Mouse (Mus musculus) embryo, embryonic 9.5 days (tissue): ENCODE results near the gene Snx32.
"Not testable (repeated sequence)": the region's sequence is repeated elsewhere in the genome, so short reads cannot be mapped to it uniquely, and the experiment has no call there.

Experiments used
- DNase-seq: peaks from one replicate; pipeline ENCODE4 v3.0.0-alpha.2; 2017; ENCODE audit errors: extremely low spot score

The Snx32 gene

DNA sequence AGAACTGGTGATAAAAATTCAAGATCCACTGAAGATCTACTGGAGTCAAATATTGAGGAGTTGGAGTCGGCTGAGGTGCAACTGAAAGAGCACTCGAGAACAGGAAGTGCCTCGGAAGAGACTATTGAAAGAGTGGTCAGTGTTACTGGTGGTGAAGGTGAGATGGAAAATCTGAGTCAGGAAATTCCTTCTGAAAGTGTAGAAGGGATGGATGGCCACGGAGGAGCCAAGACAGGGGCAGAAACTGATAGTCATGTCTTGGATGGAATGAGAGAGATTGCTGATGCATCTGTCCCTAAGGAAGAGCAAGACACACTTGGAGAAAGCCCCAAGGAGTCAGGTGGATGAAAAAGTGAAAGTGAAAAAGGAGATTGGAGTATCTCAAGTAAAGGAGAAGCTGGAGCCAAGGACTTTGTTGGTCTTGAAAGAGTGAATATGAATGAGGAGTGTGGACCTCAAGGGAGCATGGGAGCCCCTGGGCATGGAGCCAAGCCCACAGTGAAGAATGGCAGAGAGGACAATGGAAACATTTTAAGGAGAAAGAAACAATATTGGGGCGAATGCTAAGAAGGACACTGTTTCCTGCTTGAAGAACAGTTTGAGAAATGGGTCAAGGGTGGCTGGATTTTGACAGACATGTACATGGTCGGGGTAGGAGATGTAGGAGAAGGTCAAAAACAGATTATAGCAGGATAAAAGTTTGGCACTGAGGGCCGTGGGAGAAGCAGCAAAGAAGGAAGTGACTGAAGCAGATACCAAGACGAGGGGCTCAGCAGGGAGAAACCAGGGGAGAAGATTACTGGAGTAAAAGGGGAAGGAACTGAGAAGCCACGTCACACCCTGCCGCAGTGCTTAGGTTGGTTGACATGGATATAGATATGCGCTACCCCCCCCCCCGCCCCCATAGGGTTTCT is 2.0 kb upstream of the Snx32 start:
- no peak for DNase-seq

DNA sequence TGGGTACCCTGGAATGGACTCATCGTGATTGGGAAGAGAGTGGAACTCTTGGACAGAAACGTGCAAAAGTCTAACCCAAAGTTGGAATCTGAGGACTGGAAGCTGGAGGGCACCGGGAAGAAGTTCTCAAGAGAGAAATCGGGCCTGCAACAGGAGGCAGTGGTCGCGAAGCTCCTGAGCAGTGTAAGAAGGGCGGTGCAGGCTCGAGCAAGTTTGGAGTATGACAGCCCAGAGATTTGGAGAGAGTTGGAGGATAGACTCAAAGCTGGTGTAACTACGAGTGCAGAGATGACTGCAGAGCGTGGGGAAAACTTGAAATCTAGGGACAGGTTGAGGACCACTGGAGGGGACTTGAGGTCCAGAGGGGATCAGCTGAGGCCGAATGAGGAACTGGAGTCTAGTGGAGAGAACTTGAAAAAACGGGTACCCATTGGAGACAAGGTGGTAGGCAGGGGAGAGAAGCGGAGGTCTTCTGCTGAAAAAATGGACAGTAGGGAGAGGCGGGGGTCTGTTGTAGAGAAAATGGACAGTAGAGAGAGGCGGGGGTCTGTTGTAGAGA is 815 bp upstream of the Snx32 start:
- peak; percentile 29 for DNase-seq

DNA sequence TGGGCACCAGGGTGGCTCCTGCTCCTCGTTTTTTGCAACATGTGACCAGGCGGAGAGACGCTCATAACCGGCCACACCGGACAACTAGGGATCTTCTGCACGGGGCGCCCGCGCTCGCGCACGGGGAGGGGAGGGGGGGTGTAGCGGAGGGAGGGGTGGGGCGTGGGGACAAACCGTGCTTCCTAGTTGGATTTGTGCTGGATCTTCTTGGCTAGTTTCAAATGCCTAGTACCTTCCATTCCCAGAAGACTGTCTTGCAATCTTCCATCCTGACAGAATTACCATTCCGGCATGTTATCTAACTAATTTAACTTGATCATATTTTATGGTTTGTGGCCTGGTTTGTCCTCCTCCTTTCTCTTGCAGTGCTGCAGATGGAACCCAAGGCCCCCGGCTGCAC is 6.7 kb downstream of the Snx32 start, which contains the start of gene 1700020D05Rik:
1700020D05Rik (minus strand) TSS at position 101 of the 400 bp plus-strand sequence.
- DNase-seq, result no peak

DNA sequence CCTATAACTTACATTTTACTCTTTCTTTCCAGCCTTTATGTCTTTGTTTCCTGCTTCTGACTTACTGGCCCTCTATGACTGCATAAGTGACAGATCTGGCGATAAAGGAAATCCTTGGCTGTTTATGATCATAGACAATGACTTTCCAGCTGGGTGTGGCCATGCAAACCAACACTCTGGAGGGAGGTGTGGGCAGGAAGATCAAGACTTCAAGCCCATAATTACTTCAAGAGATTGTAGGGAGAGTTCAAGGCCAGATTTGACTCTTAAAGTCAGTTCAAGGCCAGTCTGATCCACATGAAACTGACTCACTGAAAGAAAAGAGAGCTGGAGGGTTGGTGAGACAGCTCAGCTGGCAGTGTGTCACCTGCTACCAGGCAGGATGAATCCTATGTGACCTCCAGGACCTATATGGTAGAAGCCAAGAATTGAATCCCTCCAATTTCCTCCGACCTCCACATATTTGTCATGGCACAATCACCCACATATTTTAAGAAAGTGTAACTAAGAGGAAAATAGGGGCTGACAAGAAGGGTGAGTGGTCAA is 9.9 kb downstream of the Snx32 start:
- no peak for DNase-seq

DNA sequence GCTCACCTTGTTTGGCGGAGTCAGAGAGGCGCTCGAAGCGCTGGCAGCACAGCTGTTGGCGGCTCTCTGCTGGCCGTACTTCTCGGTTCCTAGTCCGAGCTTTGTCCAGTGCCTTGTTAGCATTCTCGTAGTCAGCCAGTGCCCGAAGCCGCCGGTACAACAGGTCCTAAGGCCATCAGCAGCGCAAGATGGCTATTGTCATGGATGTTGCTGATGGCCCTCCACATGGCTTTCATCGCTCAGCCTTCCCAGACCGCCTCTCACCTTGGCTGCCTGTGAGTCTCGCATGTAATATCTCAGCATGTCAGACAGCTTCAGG is 14.3 kb downstream of the Snx32 start:
- no peak for DNase-seq

DNA sequence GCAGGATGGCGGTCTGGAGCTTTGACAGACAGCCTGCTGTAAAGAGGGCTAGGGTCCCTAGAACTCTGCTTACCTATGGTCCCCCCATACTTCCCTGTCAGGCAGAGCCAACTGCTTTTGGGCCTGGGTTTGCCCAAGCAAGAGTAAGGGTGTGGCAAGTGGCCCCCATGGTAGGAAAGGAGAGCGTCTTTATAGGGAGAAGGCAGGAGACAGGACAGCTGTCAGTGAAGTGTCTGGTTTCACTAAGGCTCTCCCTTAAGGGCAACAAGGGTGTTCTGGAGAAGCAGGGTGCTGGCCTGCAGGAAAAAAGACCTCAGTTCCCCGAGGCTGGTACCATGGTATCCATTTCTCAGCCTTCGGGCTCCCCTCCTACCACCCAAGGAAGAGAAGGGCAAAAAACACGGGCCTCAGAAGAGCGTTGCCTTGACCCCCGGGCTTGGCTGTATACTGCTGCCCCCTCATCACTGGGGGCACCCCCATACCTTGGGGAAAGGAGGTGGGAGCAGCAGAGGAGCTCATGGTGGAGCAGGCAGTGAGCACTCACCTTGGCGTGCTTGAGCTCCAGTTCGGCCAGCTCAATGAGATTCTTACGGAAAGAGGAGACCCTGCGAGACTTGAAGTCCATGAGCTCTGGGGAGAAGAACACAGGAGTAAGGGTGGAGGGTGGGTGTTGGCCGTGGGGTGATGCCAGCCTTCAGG is 14.8 kb downstream of the Snx32 start:
- no peak for DNase-seq

DNA sequence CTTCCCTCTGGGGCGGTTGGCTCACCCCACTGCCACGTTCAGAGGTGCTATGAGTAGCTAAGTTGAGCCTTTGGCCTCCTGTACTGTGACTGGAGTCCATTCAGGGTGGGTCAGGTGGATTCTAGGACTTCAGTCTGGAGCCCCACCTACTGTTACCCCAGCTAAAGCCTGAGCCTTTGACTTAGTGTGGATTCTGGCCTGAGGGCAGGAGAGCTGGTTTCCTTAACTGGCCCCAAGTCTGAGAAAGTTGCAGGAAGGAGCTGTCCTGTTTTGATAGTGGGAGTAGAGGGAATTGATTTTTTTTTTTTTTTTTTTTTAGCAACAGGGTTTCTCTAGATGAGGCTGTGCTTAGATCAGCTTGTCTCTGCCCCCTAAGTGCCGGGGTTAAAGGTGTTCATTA is 16.0 kb downstream of the Snx32 start:
- no peak for DNase-seq

DNA sequence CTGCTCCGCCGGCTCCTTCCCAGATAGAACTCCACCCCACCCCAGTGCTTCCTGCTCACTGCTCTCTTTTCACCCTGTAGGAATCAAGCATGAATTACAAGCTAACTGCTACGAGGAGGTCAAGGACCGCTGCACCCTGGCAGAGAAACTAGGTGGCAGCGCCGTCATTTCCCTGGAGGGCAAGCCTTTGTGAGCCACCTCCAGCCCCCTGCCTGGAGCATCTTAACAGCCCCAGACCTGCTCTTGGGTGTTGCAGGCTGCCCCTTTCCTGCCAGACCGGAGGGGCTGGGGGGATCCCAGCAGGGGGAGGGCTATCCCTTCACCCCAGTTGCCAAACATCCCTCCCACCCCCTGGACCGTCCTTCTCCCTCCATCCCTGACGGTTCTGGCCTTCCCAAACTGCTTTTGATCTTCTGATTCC is 17.0 kb downstream of the Snx32 start:
- DNase-seq, result not testable (repeated sequence)

DNA sequence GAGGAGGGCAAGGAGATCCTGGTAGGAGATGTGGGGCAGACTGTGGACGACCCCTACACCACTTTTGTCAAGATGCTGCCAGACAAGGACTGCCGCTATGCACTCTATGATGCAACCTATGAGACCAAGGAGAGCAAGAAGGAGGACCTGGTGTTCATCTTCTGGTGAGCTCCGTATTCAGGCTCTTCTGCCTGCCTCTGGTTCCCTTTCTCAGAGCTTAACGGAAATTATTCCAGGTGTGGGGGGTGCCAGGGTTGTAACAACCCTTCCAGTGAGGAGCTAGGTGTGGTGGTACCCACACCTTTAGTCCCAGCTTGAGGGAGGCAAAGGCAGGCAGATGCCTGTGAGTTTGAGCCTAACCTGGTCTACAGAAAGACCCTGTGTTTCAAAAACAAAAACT is 17.7 kb downstream of the Snx32 start:
- no peak for DNase-seq

DNA sequence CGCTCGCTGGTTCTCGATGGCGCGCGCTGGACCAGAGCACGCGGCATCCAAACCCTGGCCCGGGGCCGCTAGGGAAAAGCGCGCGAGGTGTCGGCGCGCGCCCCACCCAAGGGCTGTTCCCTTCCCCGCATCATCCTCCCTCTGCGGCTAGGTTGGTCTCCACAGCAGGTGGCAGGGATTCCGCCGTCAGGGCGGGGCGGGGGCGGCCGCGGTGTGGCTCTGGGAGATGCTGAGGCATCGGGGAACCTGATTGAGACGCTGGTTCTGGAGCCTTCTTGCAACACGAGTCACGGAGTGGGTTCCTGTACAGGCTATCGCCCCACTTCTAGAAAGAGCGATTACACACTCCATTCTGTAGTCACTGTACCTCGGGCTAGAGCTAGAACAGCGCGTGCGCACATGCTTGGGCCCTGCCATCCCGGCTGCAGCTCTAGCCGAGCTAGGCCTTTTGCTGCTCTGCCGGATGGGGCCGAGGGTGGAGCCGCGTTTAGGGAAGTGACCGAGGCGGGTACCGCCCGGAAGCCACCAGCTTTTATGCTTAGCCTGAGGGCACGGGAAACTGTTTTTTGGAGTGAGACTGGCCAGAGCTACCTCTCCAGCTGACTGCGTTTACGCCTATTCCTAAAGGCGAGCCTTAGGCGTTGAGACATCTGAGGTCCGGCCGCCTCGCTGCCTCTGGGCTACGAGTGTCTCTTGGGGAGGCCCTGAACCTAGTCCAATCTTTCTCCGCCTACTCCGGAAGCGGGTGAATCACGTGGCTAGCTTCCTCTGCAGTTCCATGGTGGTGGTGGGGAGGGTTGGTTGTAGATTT is 19.2 kb downstream of the Snx32 start:
- peak; percentile 77 for DNase-seq

DNA sequence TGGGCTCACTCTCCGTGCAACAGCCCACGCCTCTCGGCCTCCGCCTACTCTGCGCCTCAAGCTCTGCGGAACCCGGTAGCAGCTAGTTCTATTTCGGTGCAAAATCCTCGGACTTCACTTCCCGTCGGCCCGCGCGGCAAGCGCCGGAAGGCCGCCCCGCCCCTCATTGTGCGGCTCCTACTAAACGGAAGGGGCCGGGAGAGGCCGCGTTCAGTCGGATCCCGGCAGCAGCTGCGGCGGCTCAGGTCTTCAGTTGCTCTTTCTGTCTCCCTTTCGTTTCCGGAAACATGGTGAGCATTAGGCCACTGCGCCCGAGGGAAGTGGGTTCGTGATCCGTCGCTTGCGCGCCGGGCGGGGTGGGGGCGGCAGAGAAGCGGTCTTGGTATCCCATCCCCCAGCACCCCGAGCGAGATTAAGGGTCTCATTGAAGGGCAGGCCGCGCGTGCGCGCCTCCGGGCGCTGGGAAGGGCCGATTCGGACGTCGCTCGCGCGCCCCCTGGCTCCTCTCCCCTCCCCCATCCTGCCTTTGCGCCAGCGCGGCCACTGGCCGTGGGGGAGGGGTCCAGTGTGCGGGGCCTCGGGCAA is 19.9 kb downstream of the Snx32 start, which contains the start of gene Cfl1:
Cfl1 (plus strand) TSS at position 143 of the 585 bp plus-strand sequence.
- peak; percentile 95 for DNase-seq

DNA sequence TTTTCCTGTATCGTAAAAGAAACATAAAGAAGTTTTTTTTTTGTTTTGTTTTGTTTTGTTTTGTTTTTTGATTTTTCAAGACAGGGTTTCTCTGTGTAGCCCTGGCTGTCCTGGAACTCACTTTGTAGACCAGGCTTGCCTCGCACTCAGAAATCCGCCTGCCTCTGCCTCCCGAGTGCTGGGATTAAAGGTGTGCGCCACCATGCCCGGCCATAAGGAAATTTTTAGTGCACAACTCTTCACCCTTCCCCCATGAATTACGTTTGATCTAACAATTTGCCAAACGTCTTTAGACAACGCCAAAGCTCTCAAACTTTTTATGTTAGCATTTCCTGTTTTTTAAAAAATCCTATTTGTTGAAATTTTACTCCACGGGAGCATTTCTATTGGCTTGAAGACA is 20.6 kb downstream of the Snx32 start:
- not testable (repeated sequence) for DNase-seq

DNA sequence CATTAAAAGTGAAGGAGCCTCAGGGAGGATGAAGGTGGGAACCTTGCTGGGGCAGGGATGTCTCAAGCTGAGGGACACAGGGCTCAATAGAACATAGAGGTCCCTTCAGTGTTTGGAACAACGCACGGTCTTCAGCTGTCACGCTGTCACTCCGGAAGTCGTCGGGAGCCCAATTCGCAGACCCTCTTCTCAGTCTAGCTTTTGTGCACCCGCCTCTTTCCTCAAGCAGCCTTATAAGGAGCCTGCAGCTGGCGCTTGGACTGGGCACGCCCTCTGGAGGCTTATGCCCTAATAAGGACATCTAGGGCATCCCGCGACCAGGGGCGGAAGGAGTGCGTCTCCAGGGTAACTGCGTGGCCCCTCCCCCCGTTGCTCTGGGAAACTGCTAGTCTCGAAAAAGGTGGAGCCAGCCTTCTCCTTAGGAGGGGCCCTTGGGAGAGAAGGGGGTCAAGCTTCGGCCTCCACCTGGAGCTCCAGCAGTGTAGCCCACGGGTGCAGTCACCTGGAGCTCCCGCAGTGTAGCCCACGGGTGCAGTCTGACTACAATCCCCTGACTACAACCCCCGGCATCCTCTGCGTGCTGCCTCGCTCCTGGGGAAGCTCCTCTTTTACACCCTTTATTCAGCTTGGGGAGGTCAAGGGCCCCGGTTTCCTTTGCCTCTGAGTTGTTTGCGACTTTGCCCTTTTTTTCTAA is 21.3 kb downstream of the Snx32 start:
- peak; percentile 98 for DNase-seq

DNA sequence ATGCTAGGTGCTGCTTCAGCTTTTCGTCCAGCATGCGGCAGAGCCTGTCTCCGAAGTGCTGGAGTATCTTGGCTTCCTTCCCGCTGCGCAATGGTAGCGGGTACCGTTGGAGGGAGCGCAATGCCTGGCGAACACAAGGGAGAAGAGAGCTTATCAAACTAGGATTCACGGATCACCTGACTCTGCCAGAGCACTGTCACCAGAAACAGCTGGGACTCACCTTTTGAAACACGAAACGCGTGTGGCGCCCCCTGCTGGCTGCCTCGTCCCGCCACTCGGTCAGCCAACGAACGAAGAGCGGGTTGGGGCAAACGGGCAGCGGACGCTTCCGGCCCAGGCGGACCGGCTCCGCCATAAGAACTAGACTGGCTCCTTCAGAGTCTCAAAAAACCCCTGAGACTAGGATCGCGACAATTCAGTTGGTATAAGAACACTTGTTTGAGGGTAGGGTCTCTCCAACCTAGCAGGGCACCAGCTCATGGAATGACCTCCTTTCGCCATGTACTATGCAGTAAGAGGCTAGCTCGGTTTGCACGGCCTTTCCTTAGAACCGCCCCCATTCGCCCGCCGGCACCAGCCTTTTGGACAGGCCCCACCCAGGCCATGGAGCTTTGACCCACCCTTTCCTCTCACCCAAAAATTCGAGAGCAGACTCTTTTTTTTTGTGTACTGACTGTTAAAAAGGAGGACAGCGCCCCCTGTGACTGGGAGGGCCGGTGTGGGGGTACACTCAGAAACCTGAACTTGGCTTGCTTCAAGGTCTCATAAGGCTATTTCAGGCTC is 22.4 kb downstream of the Snx32 start, which contains the start of gene Mus81:
Mus81 (minus strand) TSS at position 635 of the 783 bp plus-strand sequence.
- peak; percentile 97 for DNase-seq

DNA sequence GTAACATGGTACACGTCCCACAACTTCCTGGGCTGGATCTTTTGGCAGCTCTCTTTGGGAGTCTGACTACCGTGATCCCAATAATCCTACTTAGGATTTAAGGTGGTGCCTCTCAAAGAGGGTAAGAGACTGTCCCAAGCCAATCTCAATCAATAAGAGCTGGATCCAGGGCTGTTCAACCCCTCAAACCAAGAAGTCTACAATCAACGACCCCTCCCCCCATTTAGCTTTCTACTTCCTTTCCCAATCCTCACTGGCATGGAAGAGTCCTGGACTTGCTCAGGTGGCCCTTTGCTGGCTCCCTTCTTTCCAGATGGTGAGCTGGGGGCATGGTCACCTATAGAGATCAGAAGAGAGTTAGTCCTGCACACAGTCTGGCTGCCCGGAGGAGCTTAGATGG is 23.6 kb downstream of the Snx32 start:
- no peak for DNase-seq

DNA sequence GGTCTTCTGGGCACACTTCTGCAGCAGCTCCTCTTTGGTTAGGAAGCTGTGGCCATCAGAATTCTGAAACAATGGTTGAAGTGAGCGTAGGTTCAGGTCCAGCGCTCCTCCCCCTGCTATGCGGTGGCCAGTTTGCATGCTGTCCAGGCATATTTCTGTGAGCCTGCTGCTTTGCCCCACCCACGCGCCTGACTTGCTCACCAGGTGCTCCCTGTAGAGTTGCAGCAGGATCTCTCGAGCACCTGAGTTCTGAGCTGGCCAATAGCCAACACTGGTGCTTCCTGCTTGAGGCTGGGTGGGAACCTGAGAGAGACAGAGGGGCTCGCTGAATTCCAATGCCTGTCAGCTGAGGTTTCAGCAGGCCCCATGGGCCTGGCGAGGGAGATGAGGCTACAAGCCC is 24.1 kb downstream of the Snx32 start:
- no peak for DNase-seq

DNA sequence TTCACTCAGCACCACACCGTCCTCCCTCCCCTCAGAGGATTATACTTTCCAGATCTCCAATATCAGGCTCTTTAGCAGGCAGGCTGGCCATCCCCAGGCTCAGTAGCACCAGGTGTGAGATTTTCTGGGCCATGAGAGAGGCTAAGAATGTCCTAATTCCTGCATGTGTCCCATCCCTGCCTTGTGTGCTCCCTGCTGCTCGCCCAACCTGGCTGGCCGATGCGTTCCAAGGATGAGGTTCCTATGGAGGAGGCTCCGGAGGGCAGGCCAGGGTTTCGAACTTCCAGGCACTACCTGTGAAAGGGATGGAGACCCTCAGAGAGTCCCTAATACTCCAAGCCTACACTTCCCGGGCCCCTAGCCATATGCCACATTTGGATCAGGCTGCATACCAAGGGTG is 24.5 kb downstream of the Snx32 start:
- no peak for DNase-seq

DNA sequence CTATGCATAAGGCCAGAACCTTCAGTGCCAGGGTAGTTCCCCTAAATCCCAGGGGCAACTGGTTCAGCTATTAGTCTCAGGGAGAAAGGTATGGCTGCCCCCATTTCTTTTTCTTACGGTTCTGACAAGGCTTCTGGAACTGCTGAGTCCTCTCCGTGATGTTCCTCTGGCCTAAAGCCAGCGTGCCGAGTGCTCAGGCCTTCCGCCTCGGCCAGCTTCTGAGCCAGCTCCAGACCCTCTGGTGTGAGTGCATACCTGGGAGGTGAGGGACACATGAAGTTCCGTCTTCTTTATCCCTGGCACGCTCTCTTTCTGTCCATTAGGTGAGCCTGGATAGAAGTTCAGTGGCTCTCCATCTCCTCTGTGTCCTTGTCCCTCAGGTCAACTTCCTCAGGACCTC is 25.0 kb downstream of the Snx32 start:
- DNase-seq, result no peak

DNA sequence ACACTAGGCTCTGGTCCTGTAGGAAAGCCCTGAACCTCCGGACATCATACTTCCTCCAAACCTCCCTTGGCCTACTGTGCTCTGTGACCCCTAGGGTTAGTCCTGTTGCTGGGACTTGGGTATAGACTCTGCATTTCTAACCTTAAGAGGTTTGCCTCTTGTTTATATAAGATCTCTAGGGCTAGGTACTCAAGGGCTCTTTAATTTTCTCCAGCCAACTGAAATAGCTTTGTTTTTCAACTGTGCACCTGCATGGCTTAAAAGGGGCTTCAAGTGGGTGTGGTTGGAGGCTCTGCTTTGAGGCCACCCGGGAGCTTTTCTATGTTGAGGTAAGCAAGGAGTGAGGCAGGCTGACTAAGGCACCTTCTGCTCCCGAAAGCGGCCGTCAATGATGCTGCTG is 25.8 kb downstream of the Snx32 start:
- no peak for DNase-seq
